Mouse (Mus musculus) hindlimb bud, embryonic 11.5 days (tissue): Measurements from ENCODE around the gene Cox4i2.

Source experiments
- DNase-seq: peaks from one replicate; pipeline ENCODE4 v3.0.0-alpha.2; 2012; ENCODE audit warnings: low read depth, low spot score; ENCODE audit errors: extremely low spot score

The Cox4i2 gene

DNA sequence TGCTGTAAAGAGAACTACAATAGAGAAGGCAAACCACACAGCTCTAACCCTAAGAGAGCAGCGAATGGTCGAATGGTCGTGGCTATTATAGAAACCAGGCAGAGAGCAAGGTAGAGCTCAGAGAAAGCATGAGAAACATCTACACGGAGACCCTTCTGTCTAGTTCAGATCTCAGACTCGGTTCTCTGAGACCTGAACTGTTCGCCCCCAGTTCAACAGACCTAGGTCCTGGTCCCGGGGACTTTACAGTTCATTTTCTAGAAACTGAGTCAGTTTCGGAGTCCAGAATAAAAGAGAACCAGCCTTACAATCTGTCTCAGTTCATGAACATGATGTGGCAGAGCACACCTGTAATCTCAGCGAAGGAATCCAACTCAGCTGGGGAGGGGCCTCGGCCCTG, 19.5 kb upstream of the Cox4i2 start:
- DNase-seq = no peak

DNA sequence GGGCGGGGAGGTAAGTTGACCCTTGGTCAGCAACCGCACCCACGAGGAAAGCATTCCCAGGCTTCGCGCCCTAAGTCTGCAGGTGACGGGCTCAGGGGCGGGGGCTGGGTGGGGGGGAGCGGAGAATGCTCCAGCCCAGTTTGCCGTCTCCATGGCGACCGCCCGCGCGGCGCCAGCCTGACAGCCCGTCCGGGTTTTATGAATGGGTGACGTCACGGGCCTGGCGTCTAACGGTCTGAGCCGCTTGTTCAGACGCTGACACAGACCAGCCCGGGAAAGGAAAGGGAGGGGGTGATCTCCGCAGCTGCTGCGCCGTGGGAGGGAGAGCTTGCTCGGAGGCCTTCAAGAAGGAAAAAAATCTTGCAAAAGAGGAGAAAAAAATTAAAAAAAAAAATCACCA, 19.0 kb upstream of the Cox4i2 start:
- DNase-seq = peak; percentile 93

GRCm38 (mm10) chr2:152736090-152736601, 17.8 kb upstream of the Cox4i2 start, which contains the start of gene Id1:
Gene Id1 (plus strand): TSS chr2:152736251.
- peak; percentile 97 for DNase-seq

GRCm38 (mm10) chr2:152736748-152737147, 17.2 kb upstream of the Cox4i2 start:
- DNase-seq = no peak

DNA sequence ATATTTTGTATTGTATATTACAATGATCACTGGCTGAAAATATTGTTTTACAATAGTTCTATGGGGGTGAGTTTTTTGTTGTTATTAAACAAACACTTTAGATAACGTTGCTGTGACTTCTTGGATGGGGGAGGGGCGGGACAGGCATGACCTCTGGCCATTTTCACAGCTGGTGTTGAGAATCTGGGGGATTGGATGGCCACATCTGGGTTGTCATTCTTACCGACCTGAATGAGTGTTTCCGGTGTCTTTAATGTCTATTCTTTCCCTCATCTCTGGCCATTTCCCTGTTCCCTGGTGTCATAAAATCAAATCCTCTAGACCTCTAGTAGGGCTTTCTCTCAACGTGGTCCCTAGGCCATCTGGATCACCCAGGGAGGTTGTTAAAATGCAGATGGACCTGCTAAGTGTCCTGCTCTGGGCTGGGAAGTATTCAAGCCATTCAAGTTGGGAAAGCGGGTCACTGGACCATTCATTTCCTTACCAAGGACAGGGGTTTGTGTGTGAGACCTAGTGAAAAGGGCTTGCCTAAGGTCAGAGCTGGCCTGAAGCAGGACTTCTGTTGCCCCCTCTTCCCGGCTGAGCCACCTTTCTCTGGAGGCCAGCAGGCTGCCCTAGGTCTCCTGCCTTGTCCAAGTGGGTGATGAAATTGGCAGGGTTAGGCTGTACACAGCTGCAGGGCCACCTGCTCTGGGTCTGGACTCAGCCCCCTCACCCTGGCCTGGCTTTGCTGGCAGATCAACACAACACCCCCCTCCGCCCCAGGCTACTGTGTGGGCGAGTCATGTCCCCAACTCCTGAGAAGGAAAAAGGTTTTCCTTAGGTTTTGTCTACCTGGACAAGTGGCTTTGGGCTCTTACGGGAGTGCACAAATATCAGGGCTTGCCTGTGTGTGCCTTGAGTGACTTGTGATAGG, 16.4 kb upstream of the Cox4i2 start:
- DNase-seq = no peak

DNA sequence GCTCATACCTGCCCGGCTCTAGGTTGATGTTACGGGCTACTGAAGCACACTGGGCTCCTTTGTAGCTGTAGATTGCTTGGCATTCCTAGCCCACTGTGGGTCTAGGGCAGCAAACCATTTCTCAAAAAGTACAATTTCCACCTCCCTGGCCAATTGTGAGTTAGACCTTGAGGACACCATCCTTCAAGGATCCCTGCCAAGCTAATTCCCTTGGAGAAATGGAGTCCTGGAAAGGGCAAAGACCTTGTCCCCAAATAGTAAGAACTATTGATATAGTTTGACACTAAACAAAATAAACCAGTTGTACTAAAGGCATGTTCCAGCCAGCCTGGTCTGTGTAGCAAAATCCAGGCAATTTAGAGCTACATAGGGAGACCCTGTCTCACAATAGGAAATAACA, 15.6 kb upstream of the Cox4i2 start:
- DNase-seq = no peak

DNA sequence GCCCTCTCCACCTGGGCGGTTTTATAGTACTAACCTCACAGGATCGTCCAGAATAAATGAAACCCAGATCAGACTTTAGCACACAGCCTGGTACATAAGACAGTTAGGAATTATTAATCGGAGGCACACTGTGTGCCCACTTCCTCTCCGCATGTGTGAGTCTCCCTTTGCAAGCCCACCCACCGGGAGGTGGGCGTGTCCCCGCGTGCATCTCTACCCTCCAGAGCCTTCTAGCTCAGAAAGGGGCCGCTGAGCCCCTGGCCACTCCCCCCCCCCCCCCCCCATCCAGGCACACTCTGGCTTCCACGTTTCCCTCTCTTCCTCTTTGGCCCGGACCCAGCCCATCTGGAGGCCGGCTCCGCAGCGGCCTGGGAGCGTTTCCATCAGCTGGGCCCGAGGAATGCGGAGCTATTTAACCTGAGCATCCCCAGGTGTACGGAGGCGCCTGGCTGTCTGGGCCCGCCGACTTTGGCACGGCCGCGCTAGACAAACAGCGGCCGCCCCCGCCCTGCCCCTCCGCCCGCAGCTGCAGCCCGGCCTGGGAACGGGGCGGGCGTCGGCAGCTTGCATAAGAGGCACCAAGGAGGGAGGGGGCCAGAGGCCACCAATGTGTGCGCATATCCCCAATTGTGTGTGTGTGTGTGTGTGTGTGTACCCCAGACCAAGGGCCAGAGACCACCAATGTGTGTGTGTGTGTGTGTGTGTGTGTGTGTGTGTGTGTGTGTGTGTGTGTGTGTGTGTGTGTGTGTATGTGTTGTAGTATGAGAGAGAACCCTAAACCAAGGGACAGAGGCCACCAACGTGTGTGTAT, 14.7 kb upstream of the Cox4i2 start:
- no peak for DNase-seq

GRCm38 (mm10) chr2:152739842-152740260, 14.1 kb upstream of the Cox4i2 start:
- no peak for DNase-seq

DNA sequence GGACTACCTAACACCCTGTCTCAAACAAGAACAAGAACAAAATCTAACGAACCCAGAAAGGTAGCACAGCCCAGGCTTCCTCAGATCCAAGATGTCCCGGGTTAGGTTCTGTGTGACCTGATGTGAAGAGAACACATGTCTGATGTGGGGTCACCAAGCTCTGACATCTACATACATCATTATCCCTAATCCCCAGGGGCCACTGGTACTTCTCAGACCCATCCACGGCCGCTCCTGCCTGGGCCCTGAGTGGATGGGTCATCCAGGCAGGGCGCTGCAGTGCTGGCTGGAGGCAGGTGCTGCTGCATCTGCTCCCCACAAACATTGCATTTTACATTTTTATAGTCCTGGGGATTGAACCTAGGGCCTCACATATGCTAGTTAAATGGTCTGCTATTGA, 13.5 kb upstream of the Cox4i2 start:
- DNase-seq = no peak

DNA sequence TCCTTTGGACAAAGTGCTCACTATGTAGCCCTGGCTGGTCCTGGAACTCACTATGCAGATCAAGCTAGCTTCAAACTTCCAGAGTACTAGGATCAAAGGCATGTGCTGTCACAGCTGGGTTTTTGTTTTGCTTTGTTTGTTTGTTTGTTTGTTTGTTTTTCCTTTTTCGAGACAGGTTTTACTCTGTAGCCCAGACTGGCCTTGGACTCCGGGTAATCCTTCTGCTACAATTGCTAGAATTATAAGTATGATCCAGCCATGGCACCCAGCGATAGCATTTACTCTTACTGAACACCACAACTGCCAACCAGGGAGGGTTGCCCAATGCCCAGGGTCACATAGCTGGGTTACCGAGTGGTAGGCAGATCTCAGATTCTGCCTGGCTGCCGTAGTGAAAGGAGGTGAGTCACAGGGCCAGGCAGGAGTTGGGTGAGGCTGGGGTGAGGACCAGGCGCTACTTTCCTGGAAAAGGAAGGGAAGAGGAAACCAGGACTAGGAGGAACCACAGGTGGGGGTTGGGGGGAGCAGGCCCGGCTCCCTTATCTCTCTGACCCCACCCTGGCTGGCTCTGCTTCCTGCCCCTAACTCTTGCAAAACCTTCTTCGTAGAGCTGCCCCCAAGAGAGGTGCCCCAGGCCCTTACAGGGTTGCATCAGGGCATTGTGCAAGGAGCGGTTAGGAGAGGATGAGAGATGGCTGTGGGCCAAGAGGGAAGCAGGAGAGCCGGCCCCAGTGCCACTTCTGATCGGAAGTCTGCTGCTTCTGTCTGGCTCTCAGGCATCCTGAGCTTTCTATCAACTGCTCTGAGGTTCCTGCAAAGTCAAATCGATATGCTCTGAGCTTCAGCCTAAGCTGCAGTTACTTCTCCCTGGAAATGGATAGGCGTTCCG, 12.6 kb upstream of the Cox4i2 start:
- DNase-seq = no peak

DNA sequence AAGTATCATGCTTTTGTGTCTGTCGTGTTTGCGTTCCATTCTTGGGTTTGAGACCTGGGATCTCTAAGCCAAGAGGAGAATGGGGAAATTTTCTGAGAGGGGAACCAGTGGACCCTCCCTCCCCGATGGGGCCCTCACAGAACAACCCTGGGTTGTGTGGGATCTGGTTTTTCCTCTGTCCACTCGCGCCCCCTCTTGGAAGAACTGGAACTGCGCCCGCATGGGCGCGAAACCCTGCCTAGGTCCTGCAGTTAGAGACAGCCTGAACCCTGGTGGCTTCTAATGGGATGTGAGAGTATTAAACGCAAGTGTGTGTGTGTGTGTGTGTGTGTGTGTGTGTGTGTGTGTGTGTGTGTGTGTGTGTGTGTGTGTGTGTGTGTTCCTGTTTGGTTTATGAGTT, 11.5 kb upstream of the Cox4i2 start:
- no peak for DNase-seq

DNA sequence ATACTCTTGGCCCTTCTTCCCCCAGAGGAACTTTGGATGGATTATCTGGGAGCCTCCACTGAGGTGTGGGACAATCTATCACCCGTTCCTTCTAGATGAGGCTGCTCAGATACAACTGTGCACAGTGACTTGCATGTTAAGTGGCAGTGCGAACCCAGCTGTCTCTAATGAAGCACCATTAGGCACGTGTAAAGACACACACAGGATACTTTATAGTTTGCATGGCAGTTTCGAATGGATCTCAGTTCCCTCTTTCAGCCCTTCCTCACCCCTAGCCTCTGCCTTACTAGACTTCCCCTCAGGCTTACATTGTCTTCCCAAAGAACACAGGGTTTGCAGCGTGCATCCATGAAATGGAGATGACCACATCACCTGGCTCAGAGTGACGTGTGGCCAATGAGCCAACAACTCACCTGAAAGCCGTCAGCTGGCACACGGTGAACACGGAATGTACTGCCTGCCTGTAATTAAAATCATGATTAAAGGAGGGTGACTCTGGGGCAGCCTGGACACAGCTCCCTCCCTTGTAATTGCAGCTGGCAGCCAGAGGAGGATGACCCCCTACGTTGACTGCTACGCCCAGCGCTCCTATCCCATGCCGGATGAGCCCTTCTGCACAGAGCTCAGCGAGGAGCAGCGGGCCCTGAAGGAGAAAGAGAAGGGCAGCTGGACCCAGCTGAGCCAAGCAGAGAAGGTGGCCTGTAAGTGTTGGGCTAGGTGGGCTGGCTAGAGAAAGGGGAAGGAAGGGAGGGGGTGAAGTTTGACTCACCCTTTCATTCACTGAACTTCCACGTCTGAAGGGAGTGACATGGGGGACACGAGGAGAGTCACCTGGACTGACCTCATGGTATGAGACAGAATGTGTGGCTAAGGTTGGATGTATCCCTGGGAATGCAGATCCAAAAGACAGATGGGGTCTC, 2.8 kb downstream of the Cox4i2 start:
- DNase-seq = no peak

GRCm38 (mm10) chr2:152757478-152757877, 3.5 kb downstream of the Cox4i2 start:
- DNase-seq = no peak

DNA sequence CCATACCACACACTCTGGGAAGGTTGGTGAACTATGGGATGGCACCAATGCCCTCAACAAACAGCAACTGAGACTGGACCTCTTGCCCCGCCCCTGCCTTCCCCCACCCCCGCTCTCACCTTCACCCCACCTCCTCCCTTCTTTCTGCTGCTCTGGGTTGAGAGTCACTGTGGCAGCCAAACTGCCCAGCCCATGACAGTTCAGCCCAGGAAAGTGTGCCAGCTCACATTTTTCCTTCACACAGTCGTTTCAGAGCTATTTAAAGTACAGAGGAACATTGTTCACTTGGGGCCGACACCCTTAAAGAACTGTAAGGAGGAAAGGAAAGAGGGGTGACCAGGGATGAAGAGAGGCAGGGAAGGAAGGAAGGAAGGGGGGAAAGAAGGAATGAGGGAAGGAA, 4.4 kb downstream of the Cox4i2 start:
- no peak for DNase-seq

- no peak for DNase-seq
Measured at GRCm38 (mm10) chr2:152763310-152763709, 9.3 kb downstream of the Cox4i2 start.

DNA sequence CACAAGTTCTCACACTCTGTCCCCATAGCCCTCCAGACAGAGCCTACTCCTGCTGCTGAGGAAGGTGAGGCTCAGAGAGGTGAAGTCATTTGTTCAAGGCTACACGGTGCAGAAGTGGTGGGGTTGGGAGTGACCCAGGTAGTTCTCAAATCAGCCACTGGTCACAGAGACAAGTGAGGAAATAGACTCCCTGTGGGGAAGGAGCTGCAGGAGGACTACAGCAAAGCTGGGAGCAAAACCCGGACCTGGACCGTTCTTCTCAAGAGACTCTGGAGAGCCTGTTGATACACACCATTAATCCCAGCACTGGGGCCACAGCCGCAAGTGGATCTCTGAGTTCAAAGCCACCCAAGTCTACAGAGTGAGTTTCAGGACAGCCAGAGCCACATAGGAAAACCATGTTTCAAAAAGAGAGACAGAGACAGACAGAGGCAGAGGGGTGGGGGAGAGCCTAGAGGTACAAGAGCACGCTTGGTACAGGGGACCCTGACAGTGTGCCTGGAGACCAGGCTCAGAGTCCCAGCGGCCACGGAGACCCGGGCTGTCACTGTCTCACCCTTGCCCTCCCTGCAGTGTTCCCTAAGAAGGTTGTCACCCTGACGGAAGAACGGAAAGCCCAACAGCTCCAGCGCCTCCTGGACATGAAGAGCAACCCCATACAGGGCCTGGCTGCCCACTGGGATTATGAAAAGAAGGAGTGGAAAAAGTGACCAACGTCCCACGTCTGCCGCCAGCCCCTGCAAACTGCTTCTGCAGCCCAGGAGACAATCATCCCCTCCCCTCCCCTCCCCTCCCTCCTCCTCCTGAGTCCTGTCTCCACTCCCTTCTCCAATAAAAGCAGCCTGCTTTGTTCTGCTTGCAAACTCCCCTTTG, 10.4 kb downstream of the Cox4i2 start:
- DNase-seq = no peak

- DNase-seq = no peak
Measured at GRCm38 (mm10) chr2:152765045-152765674, 11.2 kb downstream of the Cox4i2 start.

DNA sequence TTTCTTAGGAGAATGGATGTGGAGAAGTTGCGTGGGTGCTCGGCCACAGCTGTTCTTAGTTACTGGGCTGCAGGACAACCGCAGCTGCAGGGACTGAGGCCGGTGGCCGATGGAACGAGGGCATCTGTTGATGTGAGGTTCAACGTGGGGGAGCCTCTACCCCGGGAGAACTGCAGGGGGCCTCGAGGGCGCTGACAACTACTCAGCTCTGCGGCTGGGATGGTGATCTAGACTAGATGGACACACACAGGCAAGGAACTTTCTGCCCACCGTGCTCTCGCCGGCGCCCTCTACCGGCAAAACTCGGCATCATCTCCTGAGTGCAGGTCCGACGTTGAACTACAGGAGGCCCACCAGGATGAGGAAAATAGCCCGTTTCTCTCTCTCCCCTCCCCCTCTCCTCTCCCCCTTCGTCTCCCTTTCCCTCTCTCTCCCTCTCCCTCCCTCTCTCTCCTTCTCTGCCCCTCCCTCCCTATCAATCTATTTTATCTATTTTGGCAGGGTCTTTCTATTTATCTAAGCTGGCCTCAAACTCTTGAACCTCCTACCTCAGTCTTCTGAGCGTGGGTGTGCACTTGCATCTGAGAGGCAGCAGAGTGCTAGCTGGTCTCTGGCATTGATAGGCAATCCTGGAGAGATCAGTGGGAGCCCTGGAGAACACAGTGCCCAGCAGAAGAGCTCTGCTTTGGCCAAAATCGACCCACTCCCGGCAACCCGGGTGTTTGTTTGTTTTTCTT, 12.6 kb downstream of the Cox4i2 start:
- DNase-seq = peak; percentile 77
